Comparison of ENCODE assay signal across 8 mouse cellular contexts in genomic region chr12:7978190-7978884, GRCm38 (mm10). TPM values are rescaled to one million over a fixed set of nuclear protein-coding genes. Genes with fewer than 3 reads are reported as not detected.
DNase-seq lines count a peak whose midpoint lies in the region; ATAC-seq lines count a peak whose summit lies in the region.

No protein-coding gene starts in this region.

- no peaks in the 10 kb centered on the region for H3K27me3 ChIP-seq in intestine, embryonic 16.5 days (replicated peaks; ENCODE audit: control insufficient read depth, insufficient read depth, low read length)

- no peaks in the 10 kb centered on the region for H3K36me3 ChIP-seq in intestine, embryonic 16.5 days (ENCODE audit: control insufficient read depth, insufficient read depth, low read length)

- WGBS in intestine, embryonic 16.5 days, result 45% methylated on average over 13 of the region's 13 CpGs

- H3K27ac ChIP-seq in intestine, embryonic 16.5 days (ENCODE audit: low read length), result peak overlapping the region; percentile 55

- peak overlapping the region; percentile 68 for H3K9ac ChIP-seq in intestine, embryonic 16.5 days (ENCODE audit: low read depth, low read length)

- H3K4me2 ChIP-seq in intestine, embryonic 16.5 days (ENCODE audit: low read depth, low read length), result peak overlapping the region; percentile 32

- intact Hi-C loops in gastrocnemius, postnatal 14 days (cut with DNase I; ENCODE audit: low total_unique reads), result no loop called here
- intact Hi-C loops in left cerebral cortex, postnatal 10 days (cut with DNase I), result loop anchor here (1.0 to 10.0 kb wide), 2 partner anchors 108 to 204 kb away; no protein-coding TSS in a partner anchor

- DNase-seq in adrenal gland, adult 8-10 months, result peak; percentile 22
- DNase-seq in gastrocnemius, postnatal 14 days, result peak; percentile 32
- DNase-seq in left cerebral cortex, postnatal 10 days (ENCODE audit: extremely low spot score in 1 of 2, low spot score in 2 of 2), result peak; percentile 59 to 65
- peak; percentile 26 to 41 for DNase-seq in right cerebral cortex, postnatal 36 days (ENCODE audit: low spot score in 2 of 2)
- no peak for DNase-seq in natural killer cell, adult 2 months (ENCODE audit: low spot score in 2 of 2)

- peak overlapping the region; percentile 49 for H3K4me3 ChIP-seq in intestine, embryonic 16.5 days (ENCODE audit: low read length)

- no peaks in the 10 kb centered on the region for H3K9me3 ChIP-seq in intestine, embryonic 16.5 days (ENCODE audit: control insufficient read depth, low read length)

- peak; percentile 98 for ATAC-seq in common myeloid progenitor, adult 5-6 weeks (replicated peaks; ENCODE audit: low read depth, poor library complexity, severe bottlenecking)
- peak; percentile 85 for ATAC-seq in intestine, embryonic 16.5 days
- peak; percentile 94 for ATAC-seq in megakaryocyte-erythroid progenitor cell, adult 5-6 weeks (replicated peaks; ENCODE audit: low FRiP score, low TSS enrichment, poor library complexity, severe bottlenecking)

- H3K4me1 ChIP-seq in intestine, embryonic 16.5 days (ENCODE audit: control insufficient read depth, insufficient read depth, low read length), result no peaks in the 10 kb centered on the region

RNA-seq across cellular contexts. Expression of gene Apob, which starts 0.9 kb away (rescaled TPM):
- total RNA-seq in adrenal gland, adult 8-10 months (2022), result 1 to 10 TPM in 2 of 4 experiments, under 1 TPM in 2; 0.03 to 1.4 (median 0.78) TPM
- total RNA-seq in common myeloid progenitor, adult 5-6 weeks (2017), result 0.05 and 0.23 TPM in 2 replicates
- under 1 TPM; 0.04 to 0.07 TPM for total RNA-seq in gastrocnemius, postnatal 14 days (2021)
- 61.3 and 94.9 TPM in 2 replicates for polyA plus RNA-seq in intestine, embryonic 16.5 days (2015; fragmentation: Nextera tagmentation; extraction: Ambion mirVana)
- total RNA-seq in left cerebral cortex, postnatal 10 days (2021), result under 1 TPM; 0.08 to 0.13 TPM
- not detected in 2 replicates for total RNA-seq in megakaryocyte-erythroid progenitor cell, adult 5-6 weeks (2014; fragmentation: Nextera tagmentation)
- total RNA-seq in megakaryocyte-erythroid progenitor cell, adult 5-6 weeks (2017), result 0.04 TPM in 1 of 2 replicates, not detected in the other

Comparison
In these comparisons a context has a peak if more than half of its experiments do, and no peak if none do; other contexts are left out.
1. DNase-seq: peak in adrenal gland, adult 8-10 months (single experiment), gastrocnemius, postnatal 14 days (single experiment), left cerebral cortex, postnatal 10 days (2 of 2) and right cerebral cortex, postnatal 36 days (2 of 2); none in natural killer cell, adult 2 months (0 of 2).
2. Peak in every context shown above with its lines, with median percentiles within 50 percentile points of each other: ATAC-seq.